Mouse (Mus musculus) erythroblast, embryonic 14.5 days (primary cell): ENCODE data around the gene E030030I06Rik.
"Not testable (repeated sequence)": the region's sequence is repeated elsewhere in the genome, so short reads cannot be mapped to it uniquely, and the experiment has no call there.

Experiments used
- GATA1 ChIP-seq: IDR thresholded peaks from 2 replicates; pipeline ENCODE4 v1.6.1; 2012; ENCODE audit warnings: low read length, inconsistent platforms, mixed read lengths
- TAL1 ChIP-seq: IDR thresholded peaks from 3 replicates; pipeline ENCODE4 v1.6.1; 2012; ENCODE audit warnings: low read length, inconsistent platforms, mixed read lengths

DNA sequence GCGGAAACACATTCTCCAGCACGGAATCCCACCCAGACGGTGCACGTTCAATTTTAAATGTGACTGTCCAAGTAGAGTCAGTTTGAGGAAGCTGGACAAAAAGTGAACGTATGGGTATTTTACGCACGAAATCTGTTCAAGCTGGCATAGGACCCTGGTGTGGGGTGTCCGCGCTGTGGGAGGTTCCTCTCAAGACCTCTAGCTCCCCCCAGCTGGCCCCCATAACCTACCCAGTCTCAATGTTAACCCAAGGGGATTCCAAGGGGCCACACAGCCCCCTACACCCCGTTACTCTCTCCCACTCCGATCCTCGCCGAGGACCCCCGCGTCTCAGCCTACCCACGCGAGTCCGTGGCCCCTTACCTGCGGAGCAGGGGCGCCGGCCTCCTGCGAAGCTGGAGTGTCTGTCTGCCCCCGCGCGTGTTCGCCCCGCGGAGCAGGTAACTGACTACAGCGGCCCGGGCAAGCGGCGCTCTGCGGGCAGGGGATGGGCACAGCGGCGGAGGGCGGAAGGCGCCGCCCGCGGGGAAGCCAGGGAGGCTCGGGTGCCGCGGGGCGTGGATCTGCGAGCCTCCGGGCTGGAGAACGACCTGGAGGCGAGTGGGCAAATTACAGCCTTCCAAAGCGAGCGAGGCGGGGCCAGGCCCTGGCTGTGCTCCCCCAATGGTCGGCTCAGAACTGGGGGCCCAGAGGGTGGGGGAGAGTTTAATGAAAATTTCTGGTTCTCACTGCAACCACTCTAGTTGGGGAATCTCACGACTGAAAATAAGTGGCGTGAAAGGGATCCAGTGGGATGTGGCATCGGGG lies 2.2 kb upstream of the E030030I06Rik start:
- TF ChIP-seq GATA1, TAL1: not testable (repeated sequence)
